Mouse (Mus musculus) midbrain, embryonic 10.5 days (tissue): ENCODE results near the gene Tmem182. TPM values are rescaled to one million over a fixed set of nuclear protein-coding genes. Genes with fewer than 3 reads are reported as not detected.
A peak's percentile ranks its signal among the peaks of the same experiment; 100 is the strongest.

Experiments used
- DNase-seq: peaks from one replicate; pipeline ENCODE4 v3.0.0-alpha.2; 2017; ENCODE audit warnings: low spot score
- H3K27ac ChIP-seq: fragments of 300-500 bp; sonication (generic); replicated peaks from 2 replicates; pipeline ENCODE4 v1.5.1; 2016; ENCODE audit warnings: mild to moderate bottlenecking
- H3K27me3 ChIP-seq: fragments of 300-500 bp; sonication (generic); 2 replicates; pipeline ENCODE4 v1.6.1; 2016; ENCODE audit warnings: low read depth, mild to moderate bottlenecking; ENCODE audit not compliant: poor library complexity, severe bottlenecking
- H3K36me3 ChIP-seq: fragments of 300-500 bp; sonication (generic); 2 replicates; pipeline ENCODE4 v1.6.1; 2016; ENCODE audit warnings: mild to moderate bottlenecking, moderate library complexity
- H3K4me1 ChIP-seq: fragments of 300-500 bp; sonication (generic); 2 replicates; pipeline ENCODE4 v1.6.1; 2016
- H3K4me3 ChIP-seq: fragments of 300-500 bp; sonication (generic); 2 replicates; pipeline ENCODE4 v1.5.1; 2016; ENCODE audit warnings: mild to moderate bottlenecking, moderate library complexity
- H3K9me3 ChIP-seq: fragments of 300-500 bp; sonication (generic); replicated peaks from 2 replicates; pipeline ENCODE4 v1.6.1; 2016; ENCODE audit warnings: mild to moderate bottlenecking
- WGBS: fragments of 180-500 bp; shearing (Covaris S2); methylation state at CpG from one replicate; pipeline ENCODE4 v1.1.7; 2016; 5-methylcytosine and 5-hydroxymethylcytosine counted together
- polyA plus RNA-seq: library from polyadenylated mRNA; unstranded; fragments of >200 nt; fragmentation: Nextera tagmentation; extraction: Ambion mirVana; gene quantifications from 2 replicates; pipeline ENCODE4 v1.2.1, GENCODE M21; 2016

Tmem182 gene
- not detected in 2 replicates for polyA plus RNA-seq

GRCm38 (mm10) chr1:40805351-40805750, at the start of gene Tmem182:
Gene Tmem182, plus strand, starts transcription at chr1:40805601.
- Histone ChIP-seq H3K27me3 (no peaks in the 10 kb centered on the region), H3K27ac (no peak within 1 kb of the TSS), H3K9me3 (no peaks in the 10 kb centered on the region), H3K36me3 (no peaks in the 10 kb centered on the region), H3K4me1 (no peaks in the 10 kb centered on the region), H3K4me3 (no peak within 1 kb of the TSS)
- WGBS = 77% methylated on average over 9 of the region's 9 CpGs
- DNase-seq = no peak

GRCm38 (mm10) chr1:40759751-40760445, 45.5 kb upstream of the Tmem182 start:
- Histone ChIP-seq H3K36me3 (no peaks in the 10 kb centered on the region), H3K4me3 (no peak overlapping the region), H3K9me3 (no peaks in the 10 kb centered on the region), H3K27ac (no peak overlapping the region), H3K27me3 (no peaks in the 10 kb centered on the region), H3K4me1 (no peaks in the 10 kb centered on the region)
- no peak for DNase-seq
- WGBS = 89% methylated on average over 6 of the region's 6 CpGs

- H3K4me1 ChIP-seq = no peaks in the 10 kb centered on the region
- no peak for DNase-seq
- no peak overlapping the region for H3K27ac ChIP-seq
- H3K4me3 ChIP-seq = no peak overlapping the region
- H3K36me3 ChIP-seq = no peaks in the 10 kb centered on the region
- H3K9me3 ChIP-seq = no peaks in the 10 kb centered on the region
- WGBS = 87% methylated on average over 1 of the region's 1 CpGs
- no peaks in the 10 kb centered on the region for H3K27me3 ChIP-seq
These were observed 41.4 kb upstream of the Tmem182 start for GRCm38 (mm10) chr1:40764042-40764441.

GRCm38 (mm10) chr1:40764701-40765275, 40.6 kb upstream of the Tmem182 start:
- DNase-seq = no peak
- no peak overlapping the region for H3K4me3 ChIP-seq
- no peaks in the 10 kb centered on the region for H3K4me1 ChIP-seq
- H3K27ac ChIP-seq = no peak overlapping the region
- H3K27me3 ChIP-seq = no peaks in the 10 kb centered on the region
- H3K36me3 ChIP-seq = no peaks in the 10 kb centered on the region
- 93% methylated on average over 15 of the region's 15 CpGs for WGBS
- no peaks in the 10 kb centered on the region for H3K9me3 ChIP-seq

DNA sequence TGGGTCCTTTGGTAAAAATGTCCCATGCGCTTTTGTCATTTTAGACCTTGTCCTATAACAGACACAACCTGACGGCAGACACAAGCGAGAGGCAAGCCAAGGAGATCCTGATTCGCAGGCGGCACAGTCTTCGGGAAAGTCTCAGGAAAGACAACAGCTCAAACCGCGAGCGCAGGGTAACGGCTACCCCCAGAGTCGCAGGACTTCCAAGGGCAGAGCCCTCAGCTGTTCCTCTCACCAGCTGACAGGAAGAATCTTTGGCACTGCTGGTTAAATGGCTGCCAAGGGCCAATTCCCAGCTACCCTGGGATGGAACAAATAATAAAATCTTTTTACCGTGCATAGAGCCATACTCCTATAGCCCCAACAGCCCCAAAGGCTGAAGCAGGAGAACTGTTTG, 39.9 kb upstream of the Tmem182 start:
- Histone ChIP-seq H3K27me3 (no peaks in the 10 kb centered on the region), H3K9me3 (no peaks in the 10 kb centered on the region), H3K4me1 (no peaks in the 10 kb centered on the region), H3K4me3 (no peak overlapping the region), H3K27ac (no peak overlapping the region), H3K36me3 (no peaks in the 10 kb centered on the region)
- no peak for DNase-seq
- WGBS = 94% methylated on average over 12 of the region's 12 CpGs

DNA sequence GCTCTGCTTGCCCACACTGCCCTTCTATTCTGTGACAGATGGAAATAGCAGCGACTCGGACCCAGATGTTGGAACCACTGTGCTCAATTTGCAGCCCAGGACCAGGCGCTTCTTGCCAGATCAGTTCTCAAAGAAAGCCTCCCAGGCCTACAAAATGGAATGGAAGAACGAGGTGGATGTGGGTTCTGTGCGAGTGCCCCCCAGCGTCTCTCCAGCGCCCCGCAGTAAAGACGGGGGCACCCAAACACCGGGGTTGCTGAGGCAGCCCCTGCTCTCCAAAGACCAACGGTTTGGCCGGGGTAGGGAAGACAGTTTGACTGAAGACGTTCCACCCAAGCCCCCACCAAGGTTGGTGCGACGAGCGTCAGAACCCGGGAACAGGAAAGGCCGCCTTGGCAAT, 37.8 kb upstream of the Tmem182 start:
- Histone ChIP-seq H3K27ac (no peak overlapping the region), H3K9me3 (no peaks in the 10 kb centered on the region), H3K4me1 (no peaks in the 10 kb centered on the region), H3K4me3 (no peak overlapping the region), H3K27me3 (no peaks in the 10 kb centered on the region), H3K36me3 (no peaks in the 10 kb centered on the region)
- 86% methylated on average over 18 of the region's 18 CpGs for WGBS
- DNase-seq = no peak

- 33% methylated on average over 6 of the region's 6 CpGs for WGBS
These were observed 36.8 kb upstream of the Tmem182 start for GRCm38 (mm10) chr1:40768606-40769005.

GRCm38 (mm10) chr1:40769331-40769894, 36.0 kb upstream of the Tmem182 start:
- WGBS = 60% methylated on average over 4 of the region's 4 CpGs
- Histone ChIP-seq H3K4me3 (no peak overlapping the region), H3K9me3 (no peaks in the 10 kb centered on the region), H3K27ac (no peak overlapping the region), H3K4me1 (no peaks in the 10 kb centered on the region), H3K27me3 (no peaks in the 10 kb centered on the region), H3K36me3 (peaks cover 7% of the 10 kb centered on the region)
- DNase-seq = no peak

More at GRCm38 (mm10) chr1:40768606-40769005, 36.8 kb upstream of the Tmem182 start:
- Histone ChIP-seq H3K36me3 (0 out of 2 replicates have a peak, but pooled peaks cover 4% of the 10 kb centered on the region), H3K4me1 (no peaks in the 10 kb centered on the region), H3K4me3 (no peak overlapping the region), H3K27me3 (no peaks in the 10 kb centered on the region), H3K27ac (no peak overlapping the region), H3K9me3 (no peaks in the 10 kb centered on the region)
- peak; percentile 57 for DNase-seq

DNA sequence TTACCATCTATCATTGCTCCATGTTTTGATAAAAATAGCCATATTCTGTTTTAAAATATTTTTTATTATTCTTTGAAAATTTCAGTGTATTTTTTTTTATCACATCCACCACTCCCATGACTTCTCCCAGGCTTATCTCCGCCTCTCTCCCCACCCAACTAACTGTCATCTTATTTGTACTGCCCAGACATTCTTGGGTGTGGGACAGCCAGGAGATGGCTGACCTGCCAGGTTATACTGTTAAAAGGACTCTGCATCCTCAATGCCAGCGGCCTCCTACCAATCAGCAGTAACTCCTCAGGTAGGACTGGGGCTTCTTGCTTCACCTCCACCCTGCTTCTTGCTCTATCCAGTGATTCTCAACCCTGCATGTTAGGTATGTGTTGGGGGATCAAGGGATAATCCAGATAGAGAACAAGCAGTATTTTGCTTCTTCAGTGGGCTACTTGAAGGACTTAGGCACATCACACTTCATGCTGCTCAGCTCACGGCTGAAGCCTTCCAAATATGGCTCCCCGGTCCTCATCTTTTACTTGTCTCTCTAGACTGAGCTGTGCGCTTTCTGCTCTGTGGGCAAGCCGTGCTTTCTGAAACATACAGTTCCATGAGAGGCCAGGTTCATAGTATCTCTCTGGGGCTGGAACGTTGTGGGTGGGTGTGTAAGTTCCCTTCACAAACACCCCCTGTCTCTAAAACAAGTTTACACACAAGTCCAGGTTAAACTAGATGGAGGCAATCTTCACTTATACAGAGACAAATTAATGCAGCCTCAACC, 34.0 kb upstream of the Tmem182 start:
- no peaks in the 10 kb centered on the region for H3K4me1 ChIP-seq
- H3K4me3 ChIP-seq = no peak overlapping the region
- DNase-seq = no peak
- 90% methylated on average over 7 of the region's 7 CpGs for WGBS
- H3K9me3 ChIP-seq = no peaks in the 10 kb centered on the region
- no peaks in the 10 kb centered on the region for H3K27me3 ChIP-seq
- no peak overlapping the region for H3K27ac ChIP-seq
- H3K36me3 ChIP-seq = peaks cover 7% of the 10 kb centered on the region

- H3K4me1 ChIP-seq = no peaks in the 10 kb centered on the region
- H3K36me3 ChIP-seq = peaks cover 7% of the 10 kb centered on the region
- H3K27ac ChIP-seq = no peak overlapping the region
- H3K27me3 ChIP-seq = no peaks in the 10 kb centered on the region
- 92% methylated on average over 5 of the region's 5 CpGs for WGBS
- DNase-seq = no peak
- H3K4me3 ChIP-seq = no peak overlapping the region
- no peaks in the 10 kb centered on the region for H3K9me3 ChIP-seq
These were observed 32.2 kb upstream of the Tmem182 start for GRCm38 (mm10) chr1:40773234-40773633.

DNA sequence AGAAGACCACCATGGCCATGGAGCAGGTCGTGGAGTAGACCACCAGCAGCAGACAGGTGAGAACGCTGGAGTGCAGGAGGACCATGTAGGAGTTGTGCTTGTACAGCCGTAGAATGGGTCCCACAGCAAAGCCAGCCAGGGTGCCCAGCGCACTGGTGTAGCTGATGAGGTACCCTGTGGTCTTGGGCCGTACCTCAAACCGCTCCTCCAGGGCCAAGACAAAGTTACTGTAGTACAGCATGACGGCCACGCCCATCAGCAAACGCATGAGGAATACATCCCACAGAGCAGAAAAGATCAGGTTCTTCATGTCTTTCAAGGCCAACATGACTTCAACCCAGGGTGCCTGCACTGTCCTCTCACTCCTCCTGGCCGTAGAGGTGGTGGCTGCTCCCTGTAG, 31.4 kb upstream of the Tmem182 start:
- no peak for DNase-seq
- 95% methylated on average over 10 of the region's 10 CpGs for WGBS
- no peaks in the 10 kb centered on the region for H3K4me1 ChIP-seq

DNA sequence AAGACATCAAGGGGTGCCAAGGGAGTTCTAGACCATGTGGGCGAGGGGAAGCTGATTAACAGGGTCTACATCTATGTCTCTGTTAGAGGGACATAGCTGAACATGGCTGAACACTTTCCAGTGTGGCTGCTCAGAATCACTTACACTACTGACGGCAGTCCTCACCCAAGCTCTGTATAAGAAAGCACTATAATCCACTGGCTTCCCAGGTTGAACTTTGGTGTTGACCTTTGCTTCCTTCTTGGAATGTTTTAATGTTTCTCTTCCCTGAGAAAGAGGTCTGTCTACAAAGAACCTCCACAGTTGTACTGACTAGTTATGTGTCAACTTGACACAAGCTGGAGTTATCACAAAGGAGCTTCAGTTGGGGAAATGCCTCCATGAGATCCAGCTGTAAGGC, 29.3 kb upstream of the Tmem182 start:
- peaks cover 24% of the 10 kb centered on the region for H3K36me3 ChIP-seq
- H3K27ac ChIP-seq = no peak overlapping the region
- DNase-seq = no peak
- H3K27me3 ChIP-seq = no peaks in the 10 kb centered on the region
- 67% methylated on average over 2 of the region's 2 CpGs for WGBS
- H3K9me3 ChIP-seq = peaks cover 11% of the 10 kb centered on the region
- H3K4me1 ChIP-seq = no peaks in the 10 kb centered on the region
- no peak overlapping the region for H3K4me3 ChIP-seq

More for the DNA sequence above, 31.4 kb upstream of the Tmem182 start:
- H3K27me3 ChIP-seq = no peaks in the 10 kb centered on the region
- no peak overlapping the region for H3K27ac ChIP-seq
- peaks cover 14% of the 10 kb centered on the region for H3K36me3 ChIP-seq
- H3K4me3 ChIP-seq = no peak overlapping the region
- H3K9me3 ChIP-seq = peaks cover 6% of the 10 kb centered on the region
